Mouse (Mus musculus): ENCODE results near the gene Tnni2. TPM values are rescaled to one million over a fixed set of nuclear protein-coding genes. Genes with fewer than 3 reads are reported as not detected.

The Tnni2 gene
- total RNA-seq (2014; rRNA removed) (not detected in 2 replicates), polyA plus RNA-seq (2015; fragmentation: Nextera tagmentation; extraction: Ambion mirVana) (0.46 and 0.56 TPM in 2 replicates)

DNA sequence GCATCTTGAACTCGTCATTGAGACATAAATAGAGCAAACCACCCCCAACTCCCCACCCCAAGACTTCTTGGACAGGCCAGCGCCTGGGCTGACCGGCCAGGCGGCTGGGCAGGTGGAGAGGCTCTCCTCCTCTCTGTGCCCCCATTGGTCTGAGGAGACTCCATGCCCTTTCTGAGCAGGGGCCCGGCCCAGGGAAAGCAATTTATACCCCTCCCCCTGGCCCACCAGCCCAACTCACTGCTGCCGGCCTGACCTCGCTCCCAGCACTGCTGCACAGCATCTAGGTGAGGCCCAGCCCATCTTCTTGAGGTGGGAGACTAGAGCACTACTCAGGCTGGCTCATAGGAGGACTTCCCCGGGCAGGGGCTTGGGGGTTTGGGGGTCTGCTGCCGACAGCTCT is at the start of gene Tnni2:
Tnni2 (plus strand) TSS at position 224 of the 400 bp plus-strand sequence.
- ATAC-seq (ENCODE audit: low FRiP score) (no peak), DNase-seq (ENCODE audit: low spot score) (no peak)
- Histone ChIP-seq H3K9ac (replicated peaks; ENCODE audit: low read length, poor library complexity, severe bottlenecking) (no peak within 1 kb of the TSS), H3K27me3 (ENCODE audit: insufficient read depth, low read length) (no peaks in the 10 kb centered on the region), H3K36me3 (ENCODE audit: insufficient read depth, low read length) (no peaks in the 10 kb centered on the region), H3K4me1 (ENCODE audit: insufficient read depth, low read length) (no peaks in the 10 kb centered on the region), H3K27ac (ENCODE audit: low read depth, low read length) (no peak within 1 kb of the TSS), H3K4me2 (ENCODE audit: low read depth, low read length, poor library complexity, severe bottlenecking) (no peak within 1 kb of the TSS), H3K4me3 (ENCODE audit: low read depth, low read length) (no peak within 1 kb of the TSS), H3K9me3 (ENCODE audit: low read length) (no peaks in the 10 kb centered on the region)
- WGBS, result 81% methylated on average over 9 of the region's 9 CpGs
- no peak for TF ChIP-seq CTCF (IDR thresholded peaks at IDR 0.05)

DNA sequence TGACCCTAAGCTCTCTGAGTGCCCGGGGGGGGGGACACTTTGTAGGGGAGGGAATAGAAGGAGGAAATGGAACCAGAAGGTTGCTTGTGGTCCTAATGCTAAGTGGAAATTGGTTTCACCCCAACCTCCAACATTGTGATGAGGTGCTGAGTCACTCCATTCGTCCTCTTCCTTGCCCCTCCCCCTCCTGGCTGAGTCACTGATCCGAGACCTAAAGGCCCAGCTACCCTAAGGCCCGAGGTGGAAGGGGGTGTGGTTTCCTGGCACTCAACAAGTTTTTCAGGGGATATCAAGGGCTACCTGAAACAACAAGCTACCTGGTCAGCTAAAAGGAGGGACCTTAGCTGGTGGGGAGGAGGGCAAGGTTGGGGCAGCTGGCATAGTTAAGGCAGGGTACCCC is 48.4 kb upstream of the Tnni2 start:
- H3K4me2 ChIP-seq (ENCODE audit: low read depth, low read length, poor library complexity, severe bottlenecking), result no peak overlapping the region
- no peak for TF ChIP-seq CTCF (IDR thresholded peaks at IDR 0.05)
- 21% methylated on average over 4 of the region's 4 CpGs for WGBS
- ATAC-seq (ENCODE audit: low FRiP score) (no peak), DNase-seq (ENCODE audit: low spot score) (no peak)
- no peaks in the 10 kb centered on the region for H3K9me3 ChIP-seq (ENCODE audit: low read length)
- H3K36me3 ChIP-seq (ENCODE audit: insufficient read depth, low read length), result no peaks in the 10 kb centered on the region
- H3K27me3 ChIP-seq (ENCODE audit: insufficient read depth, low read length), result no peaks in the 10 kb centered on the region
- H3K4me1 ChIP-seq (ENCODE audit: insufficient read depth, low read length), result no peaks in the 10 kb centered on the region
- no peak overlapping the region for H3K27ac ChIP-seq (ENCODE audit: low read depth, low read length)
- H3K4me3 ChIP-seq (ENCODE audit: low read depth, low read length), result no peak overlapping the region
- H3K9ac ChIP-seq (replicated peaks; ENCODE audit: low read length, poor library complexity, severe bottlenecking), result no peak overlapping the region

DNA sequence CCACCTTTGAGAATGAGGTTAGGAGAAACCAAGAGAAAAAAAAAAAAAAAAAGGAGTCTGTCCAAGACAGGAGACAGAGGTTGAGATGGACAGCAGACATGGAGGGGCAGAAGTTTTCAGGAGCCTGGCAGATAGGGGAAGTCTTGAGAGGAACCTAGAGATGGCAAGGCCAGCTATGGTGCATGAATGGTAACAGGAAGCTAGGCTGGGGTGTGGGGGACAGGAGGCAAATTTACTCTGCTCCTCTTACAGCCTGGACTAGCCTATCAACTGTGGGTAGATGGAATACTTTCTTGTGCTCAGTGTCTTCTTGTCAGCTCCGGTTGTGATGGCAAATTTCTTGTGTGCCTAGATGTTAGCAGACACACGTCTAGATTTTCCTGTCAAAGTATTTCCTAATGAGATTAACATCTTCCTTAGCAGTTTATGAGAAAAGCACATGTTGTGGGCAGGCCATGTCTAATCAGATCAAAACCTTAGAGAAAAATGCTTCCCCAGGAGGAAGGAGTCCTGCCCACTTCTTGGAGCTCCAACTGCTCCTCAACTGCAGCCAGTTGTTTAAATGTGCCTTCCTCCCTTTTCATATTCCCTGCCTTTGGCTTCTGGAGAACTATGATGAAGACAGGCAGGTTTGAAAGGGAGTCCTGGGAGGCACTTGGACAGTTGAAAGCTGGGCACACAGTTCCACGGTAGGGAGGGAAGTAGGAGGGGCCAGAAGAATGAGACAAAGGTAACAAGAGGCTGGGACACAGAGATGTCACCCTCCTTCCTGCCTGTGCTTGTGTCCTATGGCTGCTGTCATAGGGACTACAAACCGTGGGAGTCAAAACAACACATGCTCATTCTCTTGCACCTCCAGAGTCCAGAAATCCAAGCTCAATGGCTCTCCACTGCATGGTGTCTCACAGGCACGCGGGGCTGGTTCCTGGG is 47.1 kb upstream of the Tnni2 start:
- ATAC-seq (ENCODE audit: low FRiP score) (no peak), DNase-seq (ENCODE audit: low spot score) (no peak)
- Histone ChIP-seq H3K27me3 (ENCODE audit: insufficient read depth, low read length) (no peaks in the 10 kb centered on the region), H3K9me3 (ENCODE audit: low read length) (no peaks in the 10 kb centered on the region), H3K36me3 (ENCODE audit: insufficient read depth, low read length) (no peaks in the 10 kb centered on the region), H3K27ac (ENCODE audit: low read depth, low read length) (no peak overlapping the region), H3K9ac (replicated peaks; ENCODE audit: low read length, poor library complexity, severe bottlenecking) (no peak overlapping the region), H3K4me3 (ENCODE audit: low read depth, low read length) (no peak overlapping the region), H3K4me1 (ENCODE audit: insufficient read depth, low read length) (no peaks in the 10 kb centered on the region), H3K4me2 (ENCODE audit: low read depth, low read length, poor library complexity, severe bottlenecking) (no peak overlapping the region)
- no peak for TF ChIP-seq CTCF (IDR thresholded peaks at IDR 0.05)
- WGBS, result 64% methylated on average over 6 of the region's 6 CpGs

DNA sequence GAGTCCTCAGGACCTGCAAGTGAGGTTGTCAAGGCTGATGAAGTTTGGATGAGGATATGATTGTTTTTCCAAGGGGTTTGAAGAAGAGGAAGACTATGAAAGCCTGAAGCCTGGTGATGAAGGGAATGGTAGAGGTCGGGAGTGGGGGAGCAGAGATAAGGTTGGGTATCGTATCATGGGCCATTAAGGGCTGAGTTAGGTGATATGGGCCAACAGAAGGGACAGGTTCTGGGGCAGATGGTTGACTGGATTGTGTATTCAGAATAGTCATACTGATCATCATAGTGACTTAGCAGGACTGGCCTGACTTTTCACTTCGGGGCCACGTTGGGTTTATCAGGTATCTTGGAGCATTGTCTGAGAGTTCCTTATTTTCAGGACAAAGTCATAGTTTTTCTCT is 46.1 kb upstream of the Tnni2 start:
- no peak overlapping the region for H3K27ac ChIP-seq (ENCODE audit: low read depth, low read length)
- no peaks in the 10 kb centered on the region for H3K9me3 ChIP-seq (ENCODE audit: low read length)
- H3K9ac ChIP-seq (replicated peaks; ENCODE audit: low read length, poor library complexity, severe bottlenecking), result no peak overlapping the region
- no peaks in the 10 kb centered on the region for H3K27me3 ChIP-seq (ENCODE audit: insufficient read depth, low read length)
- WGBS, result 89% methylated on average over 4 of the region's 4 CpGs
- DNase-seq (ENCODE audit: low spot score), result no peak
- ATAC-seq (ENCODE audit: low FRiP score), result no peak
- TF ChIP-seq CTCF (IDR thresholded peaks at IDR 0.05), result no peak
- H3K4me2 ChIP-seq (ENCODE audit: low read depth, low read length, poor library complexity, severe bottlenecking), result no peak overlapping the region
- H3K4me3 ChIP-seq (ENCODE audit: low read depth, low read length), result no peak overlapping the region
- H3K4me1 ChIP-seq (ENCODE audit: insufficient read depth, low read length), result no peaks in the 10 kb centered on the region
- H3K36me3 ChIP-seq (ENCODE audit: insufficient read depth, low read length), result no peaks in the 10 kb centered on the region

DNA sequence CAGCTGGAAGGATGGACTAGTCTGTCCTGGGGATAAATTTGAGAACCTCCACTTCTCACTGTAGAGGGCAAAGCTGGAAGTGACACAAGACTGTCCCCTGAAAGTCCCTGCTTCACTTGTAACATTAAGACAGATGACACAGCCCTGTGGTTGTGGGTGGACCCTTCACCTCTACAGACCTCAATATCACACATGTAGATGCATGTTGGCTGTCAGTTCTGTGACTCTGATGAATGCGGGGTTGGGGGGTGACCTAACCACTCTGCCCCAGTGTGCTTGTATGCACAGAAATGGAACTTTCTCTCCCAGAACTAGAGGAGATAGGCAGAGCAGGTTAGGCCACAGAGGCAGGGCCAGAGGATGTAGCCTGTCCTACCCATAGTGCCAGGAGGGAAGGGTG is 45.0 kb upstream of the Tnni2 start:
- 91% methylated on average over 1 of the region's 1 CpGs for WGBS
- H3K27me3 ChIP-seq (ENCODE audit: insufficient read depth, low read length), result no peaks in the 10 kb centered on the region
- H3K4me2 ChIP-seq (ENCODE audit: low read depth, low read length, poor library complexity, severe bottlenecking), result no peak overlapping the region
- no peaks in the 10 kb centered on the region for H3K36me3 ChIP-seq (ENCODE audit: insufficient read depth, low read length)
- H3K9me3 ChIP-seq (ENCODE audit: low read length), result no peaks in the 10 kb centered on the region
- no peak overlapping the region for H3K9ac ChIP-seq (replicated peaks; ENCODE audit: low read length, poor library complexity, severe bottlenecking)
- no peak overlapping the region for H3K4me3 ChIP-seq (ENCODE audit: low read depth, low read length)
- no peak for TF ChIP-seq CTCF (IDR thresholded peaks at IDR 0.05)
- no peaks in the 10 kb centered on the region for H3K4me1 ChIP-seq (ENCODE audit: insufficient read depth, low read length)
- H3K27ac ChIP-seq (ENCODE audit: low read depth, low read length), result no peak overlapping the region
- ATAC-seq (ENCODE audit: low FRiP score), result no peak
- DNase-seq (ENCODE audit: low spot score), result no peak

DNA sequence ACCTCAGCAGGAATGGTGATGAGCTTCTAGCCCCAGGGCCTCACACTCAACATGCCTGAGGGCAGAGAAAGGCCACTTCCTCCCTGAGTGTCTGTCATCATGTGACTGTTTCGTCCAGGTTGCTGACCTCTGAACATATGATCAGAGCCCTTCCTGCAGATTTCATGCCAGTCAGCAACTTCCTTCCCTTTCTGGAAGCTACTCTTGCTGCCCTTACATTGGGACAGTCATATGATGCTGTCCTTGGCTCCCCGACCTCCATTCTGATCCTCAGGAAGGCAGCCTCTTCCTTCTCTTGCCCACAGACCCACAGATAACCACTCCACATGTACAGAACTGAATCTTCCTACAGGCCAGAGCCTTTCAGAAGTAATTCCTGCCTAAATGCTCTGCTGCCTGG is 43.6 kb upstream of the Tnni2 start:
- no peaks in the 10 kb centered on the region for H3K36me3 ChIP-seq (ENCODE audit: insufficient read depth, low read length)
- WGBS, result 64% methylated on average over 2 of the region's 2 CpGs
- no peak for ATAC-seq (ENCODE audit: low FRiP score)

More for the DNA sequence above, 43.6 kb upstream of the Tnni2 start:
- Histone ChIP-seq H3K4me1 (ENCODE audit: insufficient read depth, low read length) (no peaks in the 10 kb centered on the region), H3K9ac (replicated peaks; ENCODE audit: low read length, poor library complexity, severe bottlenecking) (no peak overlapping the region), H3K9me3 (ENCODE audit: low read length) (no peaks in the 10 kb centered on the region), H3K4me2 (ENCODE audit: low read depth, low read length, poor library complexity, severe bottlenecking) (no peak overlapping the region), H3K27ac (ENCODE audit: low read depth, low read length) (no peak overlapping the region), H3K27me3 (ENCODE audit: insufficient read depth, low read length) (no peaks in the 10 kb centered on the region), H3K4me3 (ENCODE audit: low read depth, low read length) (no peak overlapping the region)
- TF ChIP-seq CTCF (IDR thresholded peaks at IDR 0.05), result no peak
- DNase-seq (ENCODE audit: low spot score), result no peak
